Mouse (Mus musculus): ENCODE measurements around the gene Mrm1.

Gene Mrm1

GRCm38 (mm10) chr11:84813724-84814510 is 5.4 kb downstream of the Mrm1 start:
- DNase-seq (ENCODE audit: low spot score) = no peak

GRCm38 (mm10) chr11:84804373-84804772 is 14.9 kb downstream of the Mrm1 start:
- DNase-seq (ENCODE audit: low spot score) = no peak

GRCm38 (mm10) chr11:84797627-84798353 is 21.5 kb downstream of the Mrm1 start:
- no peak for DNase-seq (ENCODE audit: low spot score)

- no peak for DNase-seq (ENCODE audit: low spot score)
Observed at GRCm38 (mm10) chr11:84797026-84797425, 22.3 kb downstream of the Mrm1 start.

- DNase-seq (ENCODE audit: low spot score) = no peak
Observed at GRCm38 (mm10) chr11:84794496-84795113, 24.7 kb downstream of the Mrm1 start.

GRCm38 (mm10) chr11:84793545-84793944 is 25.8 kb downstream of the Mrm1 start:
- DNase-seq (ENCODE audit: low spot score) = no peak

GRCm38 (mm10) chr11:84790383-84790782 is 28.9 kb downstream of the Mrm1 start:
- DNase-seq (ENCODE audit: low spot score) = no peak

GRCm38 (mm10) chr11:84780143-84780870 is 39.0 kb downstream of the Mrm1 start:
- no peak for DNase-seq (ENCODE audit: low spot score)

- no peak for DNase-seq (ENCODE audit: low spot score)
Observed at GRCm38 (mm10) chr11:84775560-84775959, 43.8 kb downstream of the Mrm1 start.

- no peak for DNase-seq (ENCODE audit: low spot score)
Observed at GRCm38 (mm10) chr11:84774870-84775514, 44.3 kb downstream of the Mrm1 start.

- DNase-seq (ENCODE audit: low spot score) = no peak
Observed at GRCm38 (mm10) chr11:84767898-84768297, 51.4 kb downstream of the Mrm1 start.

- DNase-seq (ENCODE audit: low spot score) = no peak
Observed at GRCm38 (mm10) chr11:84765125-84765524, 54.2 kb downstream of the Mrm1 start.

- DNase-seq (ENCODE audit: low spot score) = no peak
Observed at GRCm38 (mm10) chr11:84764527-84764961, 54.8 kb downstream of the Mrm1 start.

GRCm38 (mm10) chr11:84764116-84764515 is 55.2 kb downstream of the Mrm1 start:
- DNase-seq (ENCODE audit: low spot score) = no peak

Data from urinary bladder, postnatal 10 days (tissue).